Mouse (Mus musculus): Measurements from ENCODE around the gene Haus3.

DNA sequence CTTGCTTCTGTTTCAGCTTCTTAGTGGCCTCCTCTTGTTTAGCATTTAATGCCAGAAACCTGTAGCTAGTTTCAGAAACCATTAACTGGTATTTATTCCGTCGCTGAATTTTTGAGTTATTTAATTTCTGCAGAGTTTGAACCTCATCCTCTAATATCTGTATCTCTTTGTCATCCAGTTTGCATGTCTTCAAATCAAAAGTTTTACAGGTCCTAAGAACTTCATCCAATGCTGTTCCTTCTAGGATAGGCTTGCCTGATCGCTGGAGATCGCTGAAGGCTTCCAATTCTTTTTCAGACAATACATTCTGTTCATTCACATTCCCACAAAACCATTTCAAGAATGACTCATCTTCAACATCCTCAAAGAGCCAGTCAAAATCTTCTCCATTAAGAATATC lies 1.5 kb downstream of the Haus3 start:
- TF ChIP-seq CTCF (conservative IDR thresholded peaks at IDR 0.05; ENCODE audit: low read length), result no peak
- no peak for TF ChIP-seq NANOG (IDR thresholded peaks at IDR 0.05; ENCODE audit: borderline replicate concordance, low read length)

All from E14TG2a.4 (cell line).